In genomic region chr11:75588285-75588941, GRCm38 (mm10) we compare ENCODE assay signal across 7 mouse cellular contexts. TPM values are rescaled to one million over a fixed set of nuclear protein-coding genes. Genes with fewer than 3 reads are reported as not detected.
A peak's percentile ranks its signal among the peaks of the same experiment; 100 is the strongest.
DNase-seq lines count a peak whose midpoint lies in the region; ATAC-seq and TF ChIP-seq lines count a peak whose summit lies in the region.

No protein-coding gene starts in this region.

- peak overlapping the region; percentile 83 for H3K27ac ChIP-seq in embryonic facial prominence, embryonic 15.5 days (replicated peaks)
- H3K27ac ChIP-seq in intestine, postnatal 0 days (ENCODE audit: low read depth, low read length): peak overlapping the region; percentile 97

- peak overlapping the region; percentile 83 for H3K4me3 ChIP-seq in embryonic facial prominence, embryonic 15.5 days (replicated peaks)
- peak overlapping the region; percentile 93 for H3K4me3 ChIP-seq in intestine, postnatal 0 days (ENCODE audit: low read depth, low read length)

- no peaks in the 10 kb centered on the region for H3K9me3 ChIP-seq in embryonic facial prominence, embryonic 15.5 days (replicated peaks)
- no peaks in the 10 kb centered on the region for H3K9me3 ChIP-seq in intestine, postnatal 0 days (ENCODE audit: control insufficient read depth)

- no peak for TF ChIP-seq CTCF in intestine, postnatal 0 days (IDR thresholded peaks at IDR 0.05; ENCODE audit: low read depth)

- peak overlapping the region; percentile 89 for H3K4me2 ChIP-seq in embryonic facial prominence, embryonic 15.5 days (replicated peaks)
- H3K4me2 ChIP-seq in intestine, postnatal 0 days (replicated peaks; ENCODE audit: low read depth): peak overlapping the region; percentile 92

- H3K36me3 ChIP-seq in embryonic facial prominence, embryonic 15.5 days: peaks cover 9% of the 10 kb centered on the region
- peaks cover 14% of the 10 kb centered on the region; the same call in 1 of the 2 replicates for H3K36me3 ChIP-seq in intestine, postnatal 0 days (ENCODE audit: control insufficient read depth, insufficient read depth)

- under 1% methylated on average over 37 of the region's 37 CpGs for WGBS in embryonic facial prominence, embryonic 15.5 days
- under 1% methylated on average over 37 of the region's 37 CpGs for WGBS in intestine, postnatal 0 days

- peak overlapping the region; percentile 85 for H3K9ac ChIP-seq in embryonic facial prominence, embryonic 15.5 days
- peak overlapping the region; percentile 95 for H3K9ac ChIP-seq in intestine, postnatal 0 days (ENCODE audit: low read depth, low read length)

- peak; percentile 36 for DNase-seq in 416B (ENCODE audit: low read depth)
- peak; percentile 36 for DNase-seq in CD4-positive helper T cell, adult 2 months (ENCODE audit: low read depth, low spot score)
- no peak for DNase-seq in right cerebral cortex, adult 18-20 months
- DNase-seq in layer of hippocampus, adult 9-10 months (ENCODE audit: low spot score): no peak

- peak; percentile 79 for ATAC-seq in embryonic facial prominence, embryonic 15.5 days (ENCODE audit: insufficient number of reproducible peaks, low FRiP score, low TSS enrichment, low read depth)
- ATAC-seq in intestine, postnatal 0 days: peak; percentile 32
- peak; percentile 27 for ATAC-seq in megakaryocyte progenitor cell, adult 5-6 weeks (replicated peaks; ENCODE audit: poor library complexity)

- peaks cover 31% of the 10 kb centered on the region for H3K4me1 ChIP-seq in embryonic facial prominence, embryonic 15.5 days
- H3K4me1 ChIP-seq in intestine, postnatal 0 days (replicated peaks; ENCODE audit: control insufficient read depth, insufficient read depth, low read length): peaks cover 20% of the 10 kb centered on the region; the same call in 1 of the 2 replicates

- H3K27me3 ChIP-seq in embryonic facial prominence, embryonic 15.5 days: no peaks in the 10 kb centered on the region
- H3K27me3 ChIP-seq in intestine, postnatal 0 days (replicated peaks; ENCODE audit: control insufficient read depth, insufficient read depth, low read length): no peaks in the 10 kb centered on the region

RNA-seq across cellular contexts. Expression of gene Pitpna, which starts 0.5 kb away (rescaled TPM):
- polyA plus RNA-seq in embryonic facial prominence, embryonic 15.5 days (2015; fragmentation: Nextera tagmentation; extraction: Ambion mirVana): 73.0 and 79.3 TPM in 2 replicates
- 160 and 161 TPM in 2 replicates for polyA plus RNA-seq in intestine, postnatal 0 days (2015; fragmentation: Nextera tagmentation; extraction: Ambion mirVana)
- total RNA-seq in megakaryocyte progenitor cell, adult 5-6 weeks (2015): 166 and 176 TPM in 2 replicates
- total RNA-seq in megakaryocyte progenitor cell, adult 5-6 weeks (2017): 70.3 and 82.4 TPM in 2 replicates

RNA-seq across cellular contexts. Expression of gene Inpp5k, which starts 42.4 kb away (rescaled TPM):
- polyA plus RNA-seq in embryonic facial prominence, embryonic 15.5 days (2015; fragmentation: Nextera tagmentation; extraction: Ambion mirVana): 25.7 and 31.9 TPM in 2 replicates
- polyA plus RNA-seq in intestine, postnatal 0 days (2015; fragmentation: Nextera tagmentation; extraction: Ambion mirVana): 20.6 and 23.8 TPM in 2 replicates
- total RNA-seq in megakaryocyte progenitor cell, adult 5-6 weeks (2015): 38.1 and 43.0 TPM in 2 replicates
- total RNA-seq in megakaryocyte progenitor cell, adult 5-6 weeks (2017): 21.9 and 23.7 TPM in 2 replicates

RNA-seq across cellular contexts. Expression of gene Slc43a2, which starts 56.9 kb away (rescaled TPM):
- 5.5 and 5.7 TPM in 2 replicates for polyA plus RNA-seq in embryonic facial prominence, embryonic 15.5 days (2015; fragmentation: Nextera tagmentation; extraction: Ambion mirVana)
- 46.4 and 59.5 TPM in 2 replicates for polyA plus RNA-seq in intestine, postnatal 0 days (2015; fragmentation: Nextera tagmentation; extraction: Ambion mirVana)
- 8.6 and 12.2 TPM in 2 replicates for total RNA-seq in megakaryocyte progenitor cell, adult 5-6 weeks (2015)
- 8.9 and 9.9 TPM in 2 replicates for total RNA-seq in megakaryocyte progenitor cell, adult 5-6 weeks (2017)

Comparison
In these comparisons a context has a peak if more than half of its experiments do, and no peak if none do; other contexts are left out.
1. DNase-seq: peak in 416B (single experiment) and CD4-positive helper T cell, adult 2 months (single experiment); none in right cerebral cortex, adult 18-20 months (single experiment) and layer of hippocampus, adult 9-10 months (single experiment).
2. ATAC-seq: peak in every context shown above with its lines; median percentile 79 in embryonic facial prominence, embryonic 15.5 days; 32 in intestine, postnatal 0 days; 27 in megakaryocyte progenitor cell, adult 5-6 weeks.